Mouse (Mus musculus) central nervous system, embryonic 14 days (tissue): ENCODE data around the gene Hbb-bt. TPM values are rescaled to one million over a fixed set of nuclear protein-coding genes. Genes with fewer than 3 reads are reported as not detected.

ENCODE experiments used
- polyA plus RNA-seq: library from polyadenylated mRNA; depleted of rRNA; stranded (reverse); fragments of >200 nt; gene quantifications from 2 replicates; pipeline ENCODE4 v1.2.3, GENCODE M21; 2012; rRNA removed

Hbb-bt gene
- 762 and 1,375 TPM in 2 replicates for polyA plus RNA-seq

DNA sequence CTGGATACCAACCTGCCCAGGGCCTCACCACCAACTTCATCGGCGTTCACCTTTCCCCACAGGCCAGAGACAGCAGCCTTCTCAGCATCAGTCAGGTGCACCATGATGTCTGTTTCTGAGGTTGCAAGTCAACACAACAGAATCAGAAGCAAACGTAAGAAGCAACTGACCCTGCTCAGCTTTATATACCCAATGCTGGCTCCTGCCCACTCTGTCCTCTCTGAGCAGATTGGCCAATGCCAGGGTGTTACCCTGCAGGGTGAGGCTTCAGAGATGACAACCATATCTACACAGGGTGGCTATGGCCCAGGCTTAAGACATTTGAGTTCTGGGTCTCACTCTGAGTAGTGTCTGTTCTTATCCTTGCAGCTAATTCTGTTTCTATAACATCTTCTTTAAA is at the start of gene Hbb-bt:
Gene Hbb-bt, minus strand, starts transcription at position 231 of the 400 bp plus-strand sequence.

DNA sequence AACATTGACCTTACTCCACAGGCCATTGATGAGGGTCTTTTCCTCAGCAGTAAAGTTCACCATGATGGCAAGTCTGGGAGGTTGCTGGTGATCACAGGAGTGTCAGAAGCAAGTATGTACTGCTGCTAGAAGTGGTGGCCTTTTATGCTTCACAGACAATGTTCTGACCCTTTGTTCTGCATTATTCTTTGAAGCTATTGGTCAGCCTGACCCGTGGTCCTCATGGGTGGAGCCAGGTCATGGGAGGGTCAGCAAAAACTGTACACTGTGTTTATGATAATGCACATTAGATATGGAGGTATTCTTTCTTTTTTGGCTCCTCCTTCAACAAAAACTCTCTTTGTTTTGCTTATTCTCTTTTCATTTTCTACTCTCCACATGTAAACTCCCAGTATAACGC is 39.3 kb upstream of the Hbb-bt start, which contains the start of gene Hbb-y:
Gene Hbb-y, minus strand, starts transcription at position 127 of the 400 bp plus-strand sequence.

DNA sequence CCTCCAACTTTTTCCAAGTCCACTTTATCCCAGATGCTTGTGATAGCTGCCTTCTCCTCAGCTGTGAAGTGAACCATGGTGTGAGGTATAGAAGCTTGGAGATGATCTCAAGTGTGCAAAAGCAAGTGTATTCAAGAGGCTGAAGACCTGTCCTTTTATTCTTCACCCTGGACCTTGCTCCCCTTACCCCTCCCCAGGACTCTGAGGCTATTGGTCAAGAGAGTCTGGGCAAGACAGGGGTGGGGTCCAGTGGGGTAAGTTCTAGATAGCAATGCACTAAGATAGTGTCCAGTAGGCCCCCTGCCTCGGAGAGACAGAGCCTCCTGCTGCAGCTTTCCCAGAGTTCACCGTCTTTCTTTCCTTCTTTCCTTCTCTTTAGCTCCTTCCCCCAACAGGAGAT is 29.2 kb upstream of the Hbb-bt start, which contains the start of gene Hbb-bh1:
Gene Hbb-bh1, minus strand, starts transcription at position 131 of the 400 bp plus-strand sequence.

DNA sequence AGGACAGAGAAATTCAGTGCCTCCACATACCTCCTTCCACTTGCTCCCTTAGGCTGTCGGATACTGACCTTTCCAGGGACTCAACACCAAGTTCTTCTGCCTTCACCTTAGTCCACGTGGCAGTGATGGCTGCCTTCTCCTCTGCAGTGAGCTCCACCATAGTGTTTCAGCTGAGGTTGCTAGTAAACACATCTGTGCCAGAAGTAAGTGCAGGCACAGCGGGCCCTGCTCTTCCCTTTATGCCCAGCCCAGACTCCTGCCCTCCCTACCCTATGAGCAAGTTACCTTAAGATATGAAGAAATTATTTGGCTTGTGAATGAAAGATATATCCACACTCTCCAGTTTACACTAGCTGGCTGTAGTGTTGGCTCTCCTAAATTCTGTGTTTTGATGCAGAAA is 26.5 kb upstream of the Hbb-bt start, which contains the start of gene Hbb-bh2:
Gene Hbb-bh2, minus strand, starts transcription at position 253 of the 400 bp plus-strand sequence.

DNA sequence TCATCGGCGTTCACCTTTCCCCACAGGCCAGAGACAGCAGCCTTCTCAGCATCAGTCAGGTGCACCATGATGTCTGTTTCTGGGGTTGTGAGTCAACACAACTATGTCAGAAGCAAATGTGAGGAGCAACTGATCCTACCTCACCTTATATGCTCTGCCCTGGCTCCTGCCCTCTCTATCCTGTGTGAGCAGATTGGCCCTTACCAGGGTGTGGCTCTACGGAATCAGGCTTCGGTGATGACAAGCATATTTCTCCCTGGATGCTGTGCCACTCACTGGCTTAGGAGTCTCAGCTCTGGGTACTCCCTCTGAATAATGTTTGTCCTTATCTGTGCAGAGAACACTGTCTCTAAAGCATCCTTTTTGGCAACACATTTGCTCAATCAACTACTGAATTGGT is 14.0 kb upstream of the Hbb-bt start, which contains the start of gene Hbb-bs:
Gene Hbb-bs, minus strand, starts transcription at position 289 of the 400 bp plus-strand sequence.

DNA sequence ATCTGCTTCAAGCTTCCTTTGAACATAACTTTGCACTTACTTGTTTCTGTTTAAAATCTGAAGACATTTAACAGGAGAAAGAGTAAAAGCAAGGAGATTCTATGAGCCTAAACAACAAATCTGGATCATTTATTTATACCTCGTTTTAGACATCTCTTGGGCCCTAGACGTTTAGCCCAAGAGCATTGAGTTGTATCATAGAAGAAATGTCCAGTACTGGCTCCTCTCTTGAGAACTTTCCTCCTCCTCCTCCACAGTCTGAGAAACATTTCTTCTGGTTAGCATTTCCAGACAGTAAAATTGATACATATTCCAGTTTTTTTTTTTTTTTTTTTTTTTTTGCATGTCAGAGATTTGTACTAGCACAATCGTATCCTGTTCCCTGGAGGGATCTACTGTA is 22.1 kb downstream of the Hbb-bt start, which contains the start of gene Olfr67:
Gene Olfr67, minus strand, starts transcription at position 101 of the 400 bp plus-strand sequence.

DNA sequence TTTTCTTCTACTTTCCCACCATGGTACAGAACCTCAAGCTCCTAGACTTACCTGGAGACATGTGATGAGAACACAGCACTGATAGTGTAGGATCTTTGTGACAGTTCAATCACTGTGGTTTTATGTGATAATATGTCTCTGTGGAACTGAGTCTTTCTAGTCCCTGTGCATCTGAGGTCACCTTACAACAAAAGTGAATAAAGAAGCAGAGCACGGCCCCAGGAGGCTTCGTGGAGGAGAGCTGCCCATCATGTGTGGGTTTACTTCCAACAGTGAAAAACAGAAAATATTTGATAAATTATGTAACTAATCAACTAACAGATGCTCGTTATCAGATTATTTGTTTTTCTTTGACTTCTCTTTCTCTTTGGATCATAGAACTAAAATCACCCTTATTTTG is 34.2 kb downstream of the Hbb-bt start, which contains the start of gene Olfr68:
Gene Olfr68, minus strand, starts transcription at position 101 of the 400 bp plus-strand sequence.

DNA sequence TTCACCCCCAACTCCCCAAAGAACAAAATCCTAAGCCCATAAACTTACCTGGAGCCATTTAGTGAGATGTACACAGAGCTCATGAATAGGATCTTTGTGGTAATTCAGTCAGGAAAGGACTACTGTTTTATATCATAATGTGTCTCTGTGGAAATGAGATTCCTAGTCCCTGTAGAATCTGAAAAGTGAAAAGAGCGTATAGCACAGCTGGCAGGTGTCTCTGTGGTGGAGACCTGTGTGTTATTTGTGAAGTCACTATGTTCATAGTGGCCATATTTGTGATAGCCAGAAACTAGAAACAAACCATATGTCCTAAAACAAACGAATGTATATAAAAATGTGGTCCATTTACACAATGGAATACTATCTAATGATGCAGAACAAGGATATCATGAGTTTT is 42.3 kb downstream of the Hbb-bt start, which contains the start of gene Olfr69:
Gene Olfr69, minus strand, starts transcription at position 101 of the 400 bp plus-strand sequence.

Other genes starting within 250 kb of the Hbb-bt start
- gene Olfr616, start 244.9 kb downstream of the Hbb-bt start, polyA plus RNA-seq, result not detected in 2 replicates
- gene Olfr617, start 240.9 kb downstream of the Hbb-bt start, polyA plus RNA-seq, result not detected in 2 replicates
- 0.08 TPM in 1 of 2 replicates, not detected in the other for gene Olfr618, start 223.9 kb downstream of the Hbb-bt start, polyA plus RNA-seq
- not detected in 2 replicates for gene Olfr619, start 213.4 kb downstream of the Hbb-bt start, polyA plus RNA-seq
- gene Olfr620, start 201.5 kb downstream of the Hbb-bt start, polyA plus RNA-seq, result not detected in 2 replicates
- gene Olfr622, start 171.3 kb downstream of the Hbb-bt start, polyA plus RNA-seq, result 0.06 TPM in 1 of 2 replicates, not detected in the other
- not detected in 2 replicates for gene Olfr623, start 150.3 kb downstream of the Hbb-bt start, polyA plus RNA-seq
- 0.01 TPM in 1 of 2 replicates, not detected in the other for gene Olfr624, start 142.8 kb downstream of the Hbb-bt start, polyA plus RNA-seq
- not detected in 2 replicates for gene Olfr625-ps1, start 131.3 kb downstream of the Hbb-bt start, polyA plus RNA-seq
- gene Olfr243, start 99.3 kb downstream of the Hbb-bt start, polyA plus RNA-seq, result not detected in 2 replicates
- not detected in 2 replicates for gene Olfr628, start 83.6 kb downstream of the Hbb-bt start, polyA plus RNA-seq
- not detected in 2 replicates for gene Olfr629, start 69.1 kb downstream of the Hbb-bt start, polyA plus RNA-seq
- not detected in 2 replicates for gene Olfr630, start 56.7 kb downstream of the Hbb-bt start, polyA plus RNA-seq
- gene Olfr69, start 42.4 kb downstream of the Hbb-bt start, polyA plus RNA-seq, result not detected in 2 replicates
- not detected in 2 replicates for gene Olfr68, start 34.3 kb downstream of the Hbb-bt start, polyA plus RNA-seq
- gene Olfr67, start 22.2 kb downstream of the Hbb-bt start, polyA plus RNA-seq, result not detected in 2 replicates
- gene Hbb-bs, start 14.1 kb upstream of the Hbb-bt start, polyA plus RNA-seq, result 2,826 and 5,558 TPM in 2 replicates
- not detected in 2 replicates for gene Hbb-bh2, start 26.5 kb upstream of the Hbb-bt start, polyA plus RNA-seq
- gene Hbb-bh1, start 29.2 kb upstream of the Hbb-bt start, polyA plus RNA-seq, result 7.1 and 8.0 TPM in 2 replicates
- gene Hbb-y, start 39.2 kb upstream of the Hbb-bt start, polyA plus RNA-seq, result 602 and 840 TPM in 2 replicates
- not detected in 2 replicates for gene Olfr66, start 72.3 kb upstream of the Hbb-bt start, polyA plus RNA-seq
- gene Olfr64, start 80.5 kb upstream of the Hbb-bt start, polyA plus RNA-seq, result not detected in 2 replicates
- not detected in 2 replicates for gene Olfr65, start 89.5 kb upstream of the Hbb-bt start, polyA plus RNA-seq
- not detected in 2 replicates for gene Olfr631, start 114.8 kb upstream of the Hbb-bt start, polyA plus RNA-seq
- gene Olfr632, start 120.4 kb upstream of the Hbb-bt start, polyA plus RNA-seq, result not detected in 2 replicates
- not detected in 2 replicates for gene Olfr633, start 130.4 kb upstream of the Hbb-bt start, polyA plus RNA-seq
- gene Olfr635, start 157.2 kb upstream of the Hbb-bt start, polyA plus RNA-seq, result not detected in 2 replicates
- gene Olfr638, start 184.8 kb upstream of the Hbb-bt start, polyA plus RNA-seq, result not detected in 2 replicates
- gene Olfr639, start 203.3 kb upstream of the Hbb-bt start, polyA plus RNA-seq, result not detected in 2 replicates
- not detected in 2 replicates for gene Olfr640, start 211.6 kb upstream of the Hbb-bt start, polyA plus RNA-seq
- gene Olfr641, start 221.4 kb upstream of the Hbb-bt start, polyA plus RNA-seq, result not detected in 2 replicates
- not detected in 2 replicates for gene Olfr642, start 238.7 kb upstream of the Hbb-bt start, polyA plus RNA-seq
- not detected in 2 replicates for gene 4930516K23Rik, start 247.4 kb upstream of the Hbb-bt start, polyA plus RNA-seq